Mouse (Mus musculus) intestine, embryonic 15.5 days (tissue): ENCODE measurements around the gene 3110021N24Rik. TPM values are rescaled to one million over a fixed set of nuclear protein-coding genes. Genes with fewer than 3 reads are reported as not detected.

Experiments
- ATAC-seq: fragments of 200-750 bp; cut with Nextera tagmentation; 2 replicates; pipeline ENCODE4 v1.8.0; 2017; ENCODE audit warnings: moderate TSS enrichment, moderate library complexity
- H3K27ac ChIP-seq: fragments of 300-500 bp; sonication (generic); 2 replicates; pipeline ENCODE4 v1.5.1; 2015; ENCODE audit warnings: mild to moderate bottlenecking, inconsistent platforms
- H3K27me3 ChIP-seq: fragments of 300-500 bp; sonication (generic); replicated peaks from 2 replicates; pipeline ENCODE4 v1.6.1; 2015; ENCODE audit warnings: inconsistent platforms
- H3K36me3 ChIP-seq: fragments of 300-500 bp; sonication (generic); 2 replicates; pipeline ENCODE4 v1.6.1; 2015; ENCODE audit warnings: inconsistent platforms
- H3K4me1 ChIP-seq: fragments of 300-500 bp; sonication (generic); replicated peaks from 2 replicates; pipeline ENCODE4 v1.6.1; 2015; ENCODE audit warnings: inconsistent platforms
- H3K4me2 ChIP-seq: fragments of 300-500 bp; sonication (generic); replicated peaks from 2 replicates; pipeline ENCODE4 v1.6.1; 2015; ENCODE audit warnings: mild to moderate bottlenecking, inconsistent platforms
- H3K4me3 ChIP-seq: fragments of 300-500 bp; sonication (generic); replicated peaks from 2 replicates; pipeline ENCODE4 v1.5.1; 2015; ENCODE audit warnings: inconsistent platforms
- H3K9ac ChIP-seq: fragments of 300-500 bp; sonication (generic); 2 replicates; pipeline ENCODE4 v1.6.1; 2015; ENCODE audit warnings: inconsistent platforms
- H3K9me3 ChIP-seq: fragments of 300-500 bp; sonication (generic); 2 replicates; pipeline ENCODE4 v1.6.1; 2016; ENCODE audit warnings: inconsistent platforms
- WGBS: fragments of 180-500 bp; shearing (Covaris S2); methylation state at CpG from one replicate; pipeline ENCODE4 v1.1.7; 2015; 5-methylcytosine and 5-hydroxymethylcytosine counted together
- polyA plus RNA-seq: library from polyadenylated mRNA; unstranded; fragments of >200 nt; fragmentation: Nextera tagmentation; extraction: Ambion mirVana; gene quantifications from 2 replicates; pipeline ENCODE4 v1.2.1, GENCODE M21; 2015

The 3110021N24Rik gene
- polyA plus RNA-seq, 1 experiment from 2014 or later: 1.5 TPM

DNA sequence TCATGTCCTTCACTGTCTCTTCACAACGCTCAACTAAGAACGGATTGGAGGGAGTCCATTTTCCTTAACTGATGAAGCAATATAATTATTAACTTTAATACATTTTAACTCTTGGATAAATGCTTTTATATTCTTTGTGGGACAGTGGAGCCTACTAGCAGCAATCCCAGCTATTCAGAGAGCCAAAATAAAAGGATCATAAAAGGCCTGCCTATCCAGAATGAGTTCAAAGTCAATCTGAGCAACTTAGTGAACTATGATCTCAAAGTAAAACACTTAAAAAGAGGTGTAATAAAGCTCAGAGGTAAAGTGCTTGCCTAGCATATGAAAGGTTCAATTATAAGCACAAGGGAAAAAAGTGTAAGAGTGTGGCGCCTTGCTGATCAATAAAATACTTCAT, 40.1 kb downstream of the 3110021N24Rik start:
- Histone ChIP-seq H3K27ac (0 out of 2 replicates have a peak overlapping the region, but pooled peaks have one; percentile 58), H3K27me3 (no peaks in the 10 kb centered on the region), H3K9me3 (no peaks in the 10 kb centered on the region), H3K9ac (no peak overlapping the region), H3K36me3 (no peaks in the 10 kb centered on the region), H3K4me3 (no peak overlapping the region), H3K4me2 (no peak overlapping the region), H3K4me1 (no peaks in the 10 kb centered on the region)
- ATAC-seq: peak; percentile 87
- WGBS: 57% methylated on average over 3 of the region's 3 CpGs

DNA sequence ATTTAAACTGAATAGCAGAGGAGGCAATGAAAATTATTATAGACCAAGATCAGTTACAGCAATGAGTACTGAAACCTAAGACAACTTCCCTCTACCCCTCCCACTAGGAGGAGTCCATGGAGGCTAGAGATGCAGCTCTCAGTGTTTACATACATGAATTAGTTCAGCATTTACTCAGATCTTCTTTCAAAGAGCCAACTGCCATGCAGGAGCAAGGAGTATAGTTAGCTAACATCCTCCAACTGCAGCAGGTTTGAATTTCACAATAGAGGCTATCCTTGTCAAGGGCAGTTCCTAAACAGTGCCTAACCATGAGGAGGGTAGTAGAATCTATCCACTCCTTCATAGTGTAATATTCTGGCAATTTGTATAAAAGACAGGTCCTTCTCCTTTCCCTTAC, 49.1 kb downstream of the 3110021N24Rik start:
- H3K27ac ChIP-seq: no peak overlapping the region
- no peaks in the 10 kb centered on the region for H3K9me3 ChIP-seq

DNA sequence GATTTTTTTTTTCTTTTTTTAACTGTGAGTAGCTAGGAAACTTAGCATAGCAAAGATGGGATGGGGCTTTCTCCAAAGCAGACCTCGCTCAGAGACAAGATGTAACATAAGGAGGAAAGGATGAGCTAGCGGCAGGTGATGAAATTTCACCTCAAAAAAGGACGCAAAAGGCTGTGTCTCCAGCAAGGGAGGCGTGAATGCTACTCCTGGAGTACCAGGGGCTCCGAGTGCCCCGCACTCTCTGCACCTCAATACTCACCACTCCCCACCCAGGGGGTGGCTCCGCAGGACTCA, 60.3 kb downstream of the 3110021N24Rik start:
- Histone ChIP-seq H3K4me2 (peak overlapping the region; percentile 75), H3K9ac (peak overlapping the region; percentile 94), H3K36me3 (no peaks in the 10 kb centered on the region), H3K4me1 (no peaks in the 10 kb centered on the region), H3K27me3 (no peaks in the 10 kb centered on the region), H3K9me3 (no peaks in the 10 kb centered on the region), H3K4me3 (peak overlapping the region; percentile 96), H3K27ac (peak overlapping the region; percentile 97)
- WGBS: 2% methylated on average over 7 of the region's 7 CpGs
- no peak for ATAC-seq

More for the DNA sequence above, 49.1 kb downstream of the 3110021N24Rik start:
- Histone ChIP-seq H3K4me2 (no peak overlapping the region), H3K4me1 (no peaks in the 10 kb centered on the region), H3K9ac (no peak overlapping the region), H3K4me3 (no peak overlapping the region), H3K27me3 (no peaks in the 10 kb centered on the region), H3K36me3 (no peaks in the 10 kb centered on the region)
- no peak for ATAC-seq

DNA sequence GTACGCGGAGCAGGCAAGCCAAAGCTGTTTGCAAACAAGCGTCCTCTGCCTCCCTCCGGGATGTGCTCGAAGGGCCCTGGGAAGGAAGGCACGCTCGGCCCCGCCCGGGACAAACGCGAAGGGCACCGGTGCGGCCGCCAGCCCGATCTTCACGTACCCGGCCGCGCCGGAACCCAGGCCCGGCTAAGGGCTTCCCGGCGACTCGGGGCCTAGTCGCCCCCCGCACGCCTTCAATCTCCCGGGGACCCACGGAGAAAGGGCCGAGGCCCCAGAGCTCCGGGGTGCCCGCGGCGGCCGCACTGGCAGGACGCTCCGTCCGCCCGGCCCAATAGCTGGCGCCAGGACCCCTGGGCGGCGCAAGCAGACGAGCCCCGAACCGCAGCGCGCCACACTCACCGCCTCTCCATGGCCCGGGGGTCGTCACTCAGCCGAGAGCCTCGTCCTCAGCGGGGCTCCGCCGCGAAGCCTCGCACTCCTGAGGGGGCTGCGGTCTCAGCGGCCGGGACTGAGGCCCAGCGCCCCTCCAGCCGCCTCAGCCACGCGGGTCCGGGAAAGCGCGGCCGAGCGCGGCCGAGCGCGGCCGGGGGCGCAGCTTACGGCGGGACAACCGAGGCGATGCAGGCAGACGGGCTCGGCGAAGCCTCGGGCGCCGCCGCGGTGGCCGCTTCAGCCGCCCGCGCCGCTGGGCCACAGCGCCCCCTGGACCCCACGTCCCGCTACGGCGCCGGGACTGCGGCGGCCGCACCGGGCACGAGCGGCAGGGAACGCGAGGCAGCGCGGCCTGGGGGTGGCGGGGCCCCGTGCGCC, 60.8 kb downstream of the 3110021N24Rik start, which contains the start of gene Zfyve9:
TSS of gene Zfyve9 (minus strand) at position 742 of the 807 bp plus-strand sequence.
- under 1% methylated on average over 89 of the region's 111 CpGs for WGBS
- no peaks in the 10 kb centered on the region for H3K9me3 ChIP-seq
- H3K4me3 ChIP-seq: peak within 1 kb of the TSS; percentile 96
- peak within 1 kb of the TSS; percentile 75 for H3K4me2 ChIP-seq
- no peaks in the 10 kb centered on the region for H3K36me3 ChIP-seq
- H3K27me3 ChIP-seq: no peaks in the 10 kb centered on the region
- H3K27ac ChIP-seq: peak within 1 kb of the TSS; percentile 97
- ATAC-seq: peak; percentile 96
- H3K4me1 ChIP-seq: no peaks in the 10 kb centered on the region
- peak within 1 kb of the TSS; percentile 94 for H3K9ac ChIP-seq

DNA sequence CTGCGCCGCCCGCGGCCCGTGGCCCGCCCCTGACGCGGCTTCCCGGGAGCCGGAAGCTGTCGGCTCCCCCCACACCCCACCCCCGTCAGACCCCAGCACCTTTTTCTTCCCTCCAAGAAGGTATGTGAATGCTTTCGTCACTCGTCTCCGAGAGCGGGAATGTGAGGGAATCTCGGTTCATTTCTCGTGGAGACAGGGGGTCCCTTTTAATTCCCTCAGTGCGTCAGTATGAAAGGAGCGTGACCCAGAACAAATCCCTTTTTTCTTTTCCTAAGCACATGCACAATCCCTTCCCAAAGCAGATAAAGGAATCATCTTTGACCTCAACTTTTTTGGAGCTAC, 61.4 kb downstream of the 3110021N24Rik start:
- H3K9ac ChIP-seq: peak overlapping the region; percentile 94
- ATAC-seq: no peak
- H3K4me2 ChIP-seq: peak overlapping the region; percentile 75
- peak overlapping the region; percentile 96 for H3K4me3 ChIP-seq
- H3K9me3 ChIP-seq: no peaks in the 10 kb centered on the region
- H3K36me3 ChIP-seq: no peaks in the 10 kb centered on the region
- H3K27ac ChIP-seq: peak overlapping the region; percentile 97
- no peaks in the 10 kb centered on the region for H3K27me3 ChIP-seq
- WGBS: 1% methylated on average over 11 of the region's 20 CpGs
- H3K4me1 ChIP-seq: no peaks in the 10 kb centered on the region

DNA sequence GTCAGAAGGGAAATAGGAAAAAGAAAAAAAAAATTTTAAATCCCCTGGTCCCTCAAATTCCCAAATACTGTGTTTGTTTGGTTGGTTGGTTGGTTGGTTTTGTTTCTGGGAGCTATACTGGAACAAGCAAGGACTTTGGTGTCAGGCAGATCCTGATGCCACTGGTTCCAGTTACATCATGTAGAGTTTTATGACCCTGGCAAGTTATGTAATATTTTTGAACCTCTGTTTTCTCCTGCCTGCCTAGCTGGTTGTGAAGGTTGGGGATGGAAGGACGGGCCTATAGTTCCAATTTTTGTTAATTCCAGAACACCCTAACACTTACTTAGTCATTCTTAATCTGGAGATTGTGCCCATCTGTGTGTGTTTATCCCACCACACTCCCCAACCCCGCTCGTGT, 62.1 kb downstream of the 3110021N24Rik start:
- H3K4me2 ChIP-seq: peak overlapping the region; percentile 75; the same call in 1 of the 2 replicates
- no peaks in the 10 kb centered on the region for H3K9me3 ChIP-seq
- WGBS: 51% methylated on average over 3 of the region's 3 CpGs
- H3K27me3 ChIP-seq: no peaks in the 10 kb centered on the region
- ATAC-seq: no peak
- H3K4me1 ChIP-seq: no peaks in the 10 kb centered on the region
- no peak overlapping the region for H3K9ac ChIP-seq
- no peak overlapping the region for H3K27ac ChIP-seq
- H3K4me3 ChIP-seq: no peak overlapping the region
- no peaks in the 10 kb centered on the region for H3K36me3 ChIP-seq

DNA sequence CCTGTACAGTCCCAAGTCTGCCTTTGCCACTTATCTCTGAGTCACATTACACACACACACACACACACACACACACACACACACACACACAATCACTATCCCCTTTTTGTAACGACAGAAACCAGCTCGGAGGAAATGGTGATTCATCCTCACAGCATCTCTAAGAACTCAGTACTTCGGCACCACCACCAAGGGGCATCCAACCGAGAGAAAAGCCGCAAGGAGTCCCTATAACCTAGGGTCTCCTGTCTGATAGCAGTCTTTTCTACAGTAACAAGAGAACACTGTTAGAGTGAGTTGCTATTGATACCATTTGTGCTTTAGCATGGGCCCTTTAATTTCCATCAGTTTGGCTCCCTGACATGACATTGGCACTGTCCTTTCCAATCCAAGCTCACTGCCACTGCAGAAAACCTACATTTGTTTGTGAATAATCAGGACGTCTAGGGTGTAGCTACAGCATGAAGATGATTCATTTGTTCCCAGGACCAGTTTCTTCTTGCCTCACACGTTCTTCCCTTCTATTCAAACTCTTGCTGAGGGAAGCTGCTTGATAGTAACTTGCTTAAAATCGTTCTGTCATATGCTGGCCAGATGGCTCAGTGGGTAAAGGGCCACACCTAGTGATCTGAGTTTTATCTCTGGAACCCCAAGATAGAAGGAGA, 63.1 kb downstream of the 3110021N24Rik start:
- ATAC-seq: no peak
- Histone ChIP-seq H3K27me3 (no peaks in the 10 kb centered on the region), H3K36me3 (no peaks in the 10 kb centered on the region), H3K9me3 (no peaks in the 10 kb centered on the region), H3K4me3 (no peak overlapping the region), H3K9ac (no peak overlapping the region), H3K27ac (no peak overlapping the region), H3K4me1 (no peaks in the 10 kb centered on the region), H3K4me2 (no peak overlapping the region)
- 46% methylated on average over 8 of the region's 8 CpGs for WGBS

DNA sequence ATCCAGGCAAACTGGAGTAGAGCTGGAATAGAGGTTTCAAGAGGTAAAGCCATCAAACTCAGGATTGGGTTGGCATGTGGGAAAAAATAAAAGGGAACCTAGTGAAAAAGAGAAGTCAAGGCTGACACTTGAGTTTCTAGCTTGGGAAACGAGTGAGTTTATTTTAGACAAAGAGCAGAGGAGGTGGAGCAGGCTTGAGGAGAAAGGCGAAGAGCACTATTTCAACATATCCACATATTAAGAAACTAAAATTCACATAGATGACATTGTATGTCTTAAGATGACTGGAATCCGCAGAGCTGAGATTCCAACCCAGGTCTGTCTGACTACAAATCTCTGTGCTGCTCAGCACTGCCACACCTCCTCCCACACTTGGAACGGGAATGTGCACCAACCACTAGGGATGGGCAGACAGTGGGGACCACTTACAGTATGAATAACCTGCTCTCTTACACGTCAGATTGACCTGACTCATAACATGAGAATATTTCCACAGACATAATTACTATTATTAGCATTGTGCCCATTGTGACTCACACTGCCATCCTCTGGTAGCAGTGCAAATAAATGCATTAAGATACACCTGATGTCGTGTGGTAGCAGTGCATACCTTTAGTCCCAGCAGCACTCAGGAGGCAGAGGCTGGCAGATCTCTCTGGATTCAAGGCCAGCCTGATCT, 69.9 kb downstream of the 3110021N24Rik start:
- no peak overlapping the region for H3K27ac ChIP-seq
- no peaks in the 10 kb centered on the region for H3K9me3 ChIP-seq
- H3K36me3 ChIP-seq: no peaks in the 10 kb centered on the region
- H3K27me3 ChIP-seq: no peaks in the 10 kb centered on the region
- no peak overlapping the region for H3K9ac ChIP-seq
- H3K4me1 ChIP-seq: no peaks in the 10 kb centered on the region
- H3K4me3 ChIP-seq: no peak overlapping the region
- ATAC-seq: no peak
- WGBS: 72% methylated on average over 6 of the region's 6 CpGs
- H3K4me2 ChIP-seq: no peak overlapping the region

DNA sequence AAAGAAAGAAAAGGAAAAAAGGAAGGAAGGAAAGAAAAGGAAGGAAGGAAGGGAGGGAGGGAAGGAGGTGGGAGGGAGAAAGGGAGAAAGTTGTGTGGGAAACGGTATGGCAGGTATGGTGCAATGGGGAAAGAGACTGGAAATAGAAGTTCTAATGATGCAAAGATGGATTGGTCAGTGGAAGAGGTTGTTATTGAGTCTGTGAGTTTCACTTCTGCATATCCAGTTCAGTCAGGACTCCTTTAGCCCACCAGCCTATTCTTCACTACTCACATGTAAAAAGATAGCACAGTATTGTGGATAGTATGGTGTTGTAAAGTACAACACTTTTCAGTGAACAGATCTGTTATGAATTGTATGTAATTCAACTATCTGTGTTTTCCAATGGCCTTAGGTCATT, 71.1 kb downstream of the 3110021N24Rik start:
- Histone ChIP-seq H3K9ac (no peak overlapping the region), H3K27ac (no peak overlapping the region), H3K4me2 (no peak overlapping the region), H3K27me3 (no peaks in the 10 kb centered on the region), H3K9me3 (no peaks in the 10 kb centered on the region), H3K4me3 (no peak overlapping the region), H3K36me3 (no peaks in the 10 kb centered on the region), H3K4me1 (no peaks in the 10 kb centered on the region)
- WGBS: 82% methylated on average over 1 of the region's 1 CpGs
- ATAC-seq: no peak

DNA sequence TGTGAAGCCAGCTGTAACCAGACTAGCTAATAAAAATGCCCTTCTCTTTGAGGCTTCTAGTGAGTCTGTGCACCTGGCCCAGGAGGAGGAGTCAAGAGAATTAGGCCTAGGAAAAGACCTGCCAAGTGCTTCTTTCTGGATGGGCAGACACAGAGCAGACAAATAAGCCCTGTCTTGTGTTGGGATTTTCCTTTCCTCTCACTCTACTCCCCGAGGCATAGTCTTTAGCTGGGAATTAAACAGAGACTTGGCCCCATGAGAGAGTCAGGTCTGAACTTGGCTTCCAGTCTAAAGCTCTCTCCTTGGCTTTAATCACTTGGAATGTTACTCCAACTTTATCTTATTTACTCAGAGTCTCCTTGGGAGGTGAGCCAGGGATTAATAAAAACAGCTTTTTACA, 74.5 kb downstream of the 3110021N24Rik start:
- WGBS: 38% methylated on average over 1 of the region's 1 CpGs
- no peaks in the 10 kb centered on the region for H3K36me3 ChIP-seq
- H3K4me2 ChIP-seq: no peak overlapping the region
- H3K4me1 ChIP-seq: no peaks in the 10 kb centered on the region
- H3K27me3 ChIP-seq: no peaks in the 10 kb centered on the region
- no peak overlapping the region for H3K4me3 ChIP-seq
- no peaks in the 10 kb centered on the region for H3K9me3 ChIP-seq
- no peak overlapping the region for H3K27ac ChIP-seq
- no peak overlapping the region for H3K9ac ChIP-seq
- ATAC-seq: no peak

DNA sequence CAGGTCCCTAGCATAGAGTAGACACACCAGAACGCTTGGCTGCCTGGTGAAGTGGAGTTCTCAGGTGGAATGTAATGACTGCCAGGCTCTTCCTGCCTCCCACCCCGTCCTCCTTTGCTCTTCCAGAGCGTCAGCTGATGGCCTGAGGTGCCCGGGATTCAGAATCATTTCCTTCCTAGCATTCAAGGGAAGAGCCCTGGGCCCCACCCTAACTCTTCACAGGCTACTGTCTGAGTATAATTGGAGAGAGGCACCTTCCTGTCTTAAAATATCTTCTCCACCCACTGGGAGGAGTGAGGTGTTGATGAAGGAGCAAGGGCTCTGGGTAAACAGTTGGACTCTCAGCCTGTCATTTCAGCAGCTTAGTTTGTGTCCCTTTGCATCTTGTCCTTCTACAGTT, 77.3 kb downstream of the 3110021N24Rik start:
- Histone ChIP-seq H3K36me3 (no peaks in the 10 kb centered on the region), H3K27me3 (no peaks in the 10 kb centered on the region), H3K4me1 (no peaks in the 10 kb centered on the region), H3K4me2 (no peak overlapping the region), H3K4me3 (no peak overlapping the region), H3K9me3 (no peaks in the 10 kb centered on the region), H3K27ac (no peak overlapping the region), H3K9ac (no peak overlapping the region)
- 52% methylated on average over 4 of the region's 4 CpGs for WGBS
- ATAC-seq: no peak

DNA sequence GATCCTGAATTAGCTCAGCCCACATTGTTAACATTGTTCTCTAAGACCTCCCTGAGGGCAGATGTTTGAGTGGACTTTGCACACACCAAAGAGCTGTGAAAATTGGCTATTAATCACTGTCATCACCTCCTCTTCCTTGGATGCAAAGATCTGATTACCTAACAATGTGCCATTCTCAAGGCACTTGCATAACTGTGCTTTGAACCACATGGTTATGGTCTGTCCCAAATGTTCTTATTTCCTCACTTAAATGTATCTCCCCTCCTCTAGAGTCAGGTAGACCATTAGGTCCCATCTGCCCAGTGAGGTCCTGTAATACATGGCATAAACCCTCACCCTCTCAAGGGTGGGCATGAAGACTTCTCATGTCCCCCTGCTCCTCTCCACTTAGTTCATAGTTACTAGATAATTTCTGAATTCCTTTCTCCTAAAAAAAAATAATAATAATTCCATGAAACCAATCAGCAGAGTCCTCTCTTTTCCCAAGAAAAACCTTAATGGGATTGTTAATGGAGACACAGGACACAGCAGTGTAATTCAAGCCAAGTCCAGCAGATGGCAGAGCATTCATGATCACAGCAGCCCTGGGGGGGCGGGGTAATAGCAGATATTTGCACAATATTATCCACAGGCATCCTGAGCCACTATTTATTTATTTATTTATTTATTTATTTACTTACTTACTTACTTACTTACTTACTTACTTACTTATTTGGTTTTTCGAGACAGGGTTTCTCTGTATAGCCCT, 78.8 kb downstream of the 3110021N24Rik start:
- ATAC-seq: peak; percentile 55
- no peak overlapping the region for H3K4me2 ChIP-seq
- 53% methylated on average over 2 of the region's 2 CpGs for WGBS
- no peaks in the 10 kb centered on the region for H3K4me1 ChIP-seq
- H3K27ac ChIP-seq: no peak overlapping the region
- no peak overlapping the region for H3K9ac ChIP-seq
- H3K9me3 ChIP-seq: no peaks in the 10 kb centered on the region
- H3K4me3 ChIP-seq: no peak overlapping the region
- no peaks in the 10 kb centered on the region for H3K36me3 ChIP-seq
- H3K27me3 ChIP-seq: no peaks in the 10 kb centered on the region
